Mouse (Mus musculus) E14TG2a.4 (cell line): ENCODE results near the gene Elac2.

Source experiments
- CTCF ChIP-seq: conservative IDR thresholded peaks from 2 replicates; pipeline ENCODE4 v1.5.1; 2014; ENCODE audit warnings: low read length
- NANOG ChIP-seq: IDR thresholded peaks from 2 replicates; pipeline ENCODE4 v1.6.1; 2014; ENCODE audit warnings: borderline replicate concordance, low read length, mixed read lengths

- no peak for TF ChIP-seq NANOG
- no peak for TF ChIP-seq CTCF
Measured at GRCm38 (mm10) chr11:65040556-65040955, 61.7 kb downstream of the Elac2 start.
